Mouse (Mus musculus) hindbrain, embryonic 12.5 days (tissue): ENCODE data around the gene Tead2. TPM values are rescaled to one million over a fixed set of nuclear protein-coding genes. Genes with fewer than 3 reads are reported as not detected.

Experiments used
- ATAC-seq: fragments of 200-750 bp; cut with Nextera tagmentation; 2 replicates; pipeline ENCODE4 v1.8.0; 2017; ENCODE audit warnings: moderate TSS enrichment; ENCODE audit not compliant: low FRiP score
- H3K27ac ChIP-seq: fragments of 300-500 bp; sonication (generic); 2 replicates; pipeline ENCODE4 v1.5.1; 2016; ENCODE audit warnings: mild to moderate bottlenecking
- H3K27me3 ChIP-seq: fragments of 300-500 bp; sonication (generic); 2 replicates; pipeline ENCODE4 v1.6.1; 2016; ENCODE audit warnings: mild to moderate bottlenecking
- H3K36me3 ChIP-seq: fragments of 300-500 bp; sonication (generic); 2 replicates; pipeline ENCODE4 v1.6.1; 2016; ENCODE audit warnings: mild to moderate bottlenecking
- H3K4me1 ChIP-seq: fragments of 300-500 bp; sonication (generic); 2 replicates; pipeline ENCODE4 v1.6.1; 2016
- H3K4me2 ChIP-seq: fragments of 300-500 bp; sonication (generic); replicated peaks from 2 replicates; pipeline ENCODE4 v1.6.1; 2016; ENCODE audit warnings: mild to moderate bottlenecking
- H3K4me3 ChIP-seq: fragments of 300-500 bp; sonication (generic); 2 replicates; pipeline ENCODE4 v1.5.1; 2016; ENCODE audit warnings: mild to moderate bottlenecking
- H3K9ac ChIP-seq: fragments of 300-500 bp; sonication (generic); 2 replicates; pipeline ENCODE4 v1.6.1; 2016; ENCODE audit warnings: mild to moderate bottlenecking, moderate library complexity
- H3K9me3 ChIP-seq: fragments of 300-500 bp; sonication (generic); replicated peaks from 2 replicates; pipeline ENCODE4 v1.6.1; 2016; ENCODE audit warnings: mild to moderate bottlenecking
- WGBS: fragments of 180-500 bp; shearing (Covaris S2); methylation state at CpG from one replicate; pipeline ENCODE4 v1.1.7; 2016; 5-methylcytosine and 5-hydroxymethylcytosine counted together
- polyA plus RNA-seq: library from polyadenylated mRNA; unstranded; fragments of >200 nt; fragmentation: Nextera tagmentation; extraction: Ambion mirVana; gene quantifications from 2 replicates; pipeline ENCODE4 v1.2.1, GENCODE M21; 2016

The Tead2 gene
- polyA plus RNA-seq, 1 experiment from 2014 or later: 208 TPM

DNA sequence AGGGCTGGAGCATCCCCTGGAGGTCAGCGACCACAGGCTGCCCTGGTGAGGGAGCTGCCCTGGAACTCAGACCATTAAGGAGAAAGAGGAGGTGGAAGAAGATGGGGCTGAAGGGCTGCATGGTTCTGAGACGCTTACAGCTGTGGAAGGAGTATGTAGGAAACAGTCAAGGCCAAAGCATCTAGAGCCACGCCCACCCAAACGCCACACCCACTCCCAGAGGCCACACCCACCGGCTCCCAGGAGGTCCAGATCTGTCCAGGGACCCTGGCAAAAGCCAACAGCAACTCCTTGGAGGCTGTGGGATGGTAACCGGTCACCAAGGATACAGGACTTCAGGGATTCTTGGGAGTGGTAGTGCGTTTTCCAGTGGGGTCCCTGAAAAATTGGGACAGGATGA is 37.0 kb upstream of the Tead2 start:
- WGBS: 29% methylated on average over 7 of the region's 7 CpGs
- H3K4me3 ChIP-seq: no peak overlapping the region
- H3K9me3 ChIP-seq: no peaks in the 10 kb centered on the region
- H3K27ac ChIP-seq: no peak overlapping the region
- no peaks in the 10 kb centered on the region for H3K36me3 ChIP-seq
- peaks cover 30% of the 10 kb centered on the region for H3K4me1 ChIP-seq
- H3K27me3 ChIP-seq: peaks cover 98% of the 10 kb centered on the region
- no peak overlapping the region for H3K9ac ChIP-seq
- no peak for ATAC-seq
- no peak overlapping the region for H3K4me2 ChIP-seq

DNA sequence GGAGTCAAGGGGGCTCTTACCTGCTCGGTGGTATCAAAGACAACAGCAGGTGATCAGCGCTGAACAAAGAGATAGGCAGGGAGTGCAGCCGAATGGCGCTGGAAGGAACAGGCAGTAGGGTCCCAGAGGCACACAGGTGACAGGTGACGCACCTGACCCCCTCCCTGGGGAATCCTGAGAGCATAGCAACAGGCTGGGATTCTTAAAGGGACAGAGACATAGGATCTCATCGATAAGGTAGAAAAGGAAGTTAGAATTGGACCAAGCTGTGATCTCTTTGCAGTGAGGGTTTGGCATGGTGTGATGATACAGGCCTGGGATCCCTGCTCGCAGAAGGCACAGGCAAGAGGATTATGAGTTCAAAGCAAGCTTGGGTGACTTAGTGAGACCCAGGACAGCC is 36.1 kb upstream of the Tead2 start, which contains the start of gene Gfy:
Gene Gfy (minus strand): TSS at position 101 of the 400 bp plus-strand sequence.
- no peak within 1 kb of the TSS for H3K4me2 ChIP-seq
- H3K4me1 ChIP-seq: peaks cover 31% of the 10 kb centered on the region

DNA sequence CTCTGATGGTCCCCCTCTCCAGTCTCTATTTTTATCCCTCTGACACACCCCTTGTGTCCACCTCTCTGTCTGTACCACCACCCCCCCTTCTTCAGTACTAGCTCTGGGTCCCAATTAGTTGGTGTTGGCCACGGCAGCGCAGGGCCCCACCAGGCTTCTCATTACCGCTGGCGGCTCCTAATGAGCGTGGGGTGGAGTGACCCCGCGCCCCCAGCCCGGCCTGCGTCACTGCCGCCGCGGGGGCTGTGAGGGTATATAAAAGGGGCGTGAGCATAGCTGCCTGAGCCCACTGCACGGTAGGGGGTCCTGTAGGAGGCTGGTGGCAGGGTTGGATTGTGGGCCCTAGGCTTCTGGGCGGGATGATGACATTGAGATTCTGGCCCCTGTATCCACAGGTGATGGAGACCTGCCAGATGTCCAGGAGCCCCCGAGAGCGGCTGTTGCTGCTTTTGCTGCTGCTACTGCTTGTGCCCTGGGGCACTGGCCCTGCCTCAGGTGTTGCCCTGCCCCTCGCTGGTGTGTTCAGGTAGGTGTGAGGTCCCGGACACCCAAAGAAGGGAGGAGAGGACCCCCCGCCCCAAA is 34.6 kb upstream of the Tead2 start, which contains the start of gene Pth2:
Gene Pth2 (plus strand): TSS at position 100 of the 582 bp plus-strand sequence.
- 22% methylated on average over 20 of the region's 20 CpGs for WGBS
- no peak for ATAC-seq
- Histone ChIP-seq H3K27ac (no peak within 1 kb of the TSS), H3K4me3 (peak within 1 kb of the TSS; percentile 24), H3K9ac (peak within 1 kb of the TSS; percentile 35; the same call in 1 of the 2 replicates), H3K9me3 (no peaks in the 10 kb centered on the region), H3K27me3 (peaks cover 99% of the 10 kb centered on the region), H3K4me1 (peaks cover 28% of the 10 kb centered on the region), H3K36me3 (no peaks in the 10 kb centered on the region), H3K4me2 (peak within 1 kb of the TSS; percentile 51)

More for the DNA sequence above, 36.1 kb upstream of the Tead2 start, which contains the start of gene Gfy:
- Histone ChIP-seq H3K9me3 (no peaks in the 10 kb centered on the region), H3K4me3 (no peak within 1 kb of the TSS), H3K27me3 (peaks cover 100% of the 10 kb centered on the region), H3K9ac (no peak within 1 kb of the TSS), H3K27ac (no peak within 1 kb of the TSS), H3K36me3 (no peaks in the 10 kb centered on the region)
- WGBS: 26% methylated on average over 7 of the region's 7 CpGs
- no peak for ATAC-seq

DNA sequence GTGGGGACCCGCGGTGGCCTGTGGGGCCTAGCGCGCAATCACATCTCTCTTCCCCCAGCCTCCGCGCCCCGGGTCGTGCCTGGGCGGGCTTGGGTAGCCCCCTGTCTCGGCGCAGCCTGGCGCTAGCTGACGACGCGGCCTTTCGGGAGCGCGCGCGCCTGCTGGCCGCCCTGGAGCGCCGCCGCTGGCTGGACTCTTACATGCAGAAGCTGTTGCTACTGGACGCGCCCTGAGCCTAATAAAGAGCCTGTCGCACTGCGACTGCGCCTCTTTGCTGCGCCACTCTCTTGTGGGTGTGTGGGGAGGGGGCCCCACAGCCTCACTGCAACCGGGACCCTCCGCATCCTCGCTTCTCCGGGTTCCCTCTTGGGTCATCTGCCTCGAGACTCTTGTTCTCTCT is 34.0 kb upstream of the Tead2 start:
- Histone ChIP-seq H3K27ac (no peak overlapping the region), H3K9me3 (no peaks in the 10 kb centered on the region), H3K4me3 (peak overlapping the region; percentile 24), H3K4me1 (peaks cover 22% of the 10 kb centered on the region), H3K27me3 (peaks cover 98% of the 10 kb centered on the region), H3K36me3 (no peaks in the 10 kb centered on the region), H3K9ac (peak overlapping the region; percentile 35; the same call in 1 of the 2 replicates), H3K4me2 (peak overlapping the region; percentile 51)
- no peak for ATAC-seq
- 7% methylated on average over 32 of the region's 35 CpGs for WGBS

DNA sequence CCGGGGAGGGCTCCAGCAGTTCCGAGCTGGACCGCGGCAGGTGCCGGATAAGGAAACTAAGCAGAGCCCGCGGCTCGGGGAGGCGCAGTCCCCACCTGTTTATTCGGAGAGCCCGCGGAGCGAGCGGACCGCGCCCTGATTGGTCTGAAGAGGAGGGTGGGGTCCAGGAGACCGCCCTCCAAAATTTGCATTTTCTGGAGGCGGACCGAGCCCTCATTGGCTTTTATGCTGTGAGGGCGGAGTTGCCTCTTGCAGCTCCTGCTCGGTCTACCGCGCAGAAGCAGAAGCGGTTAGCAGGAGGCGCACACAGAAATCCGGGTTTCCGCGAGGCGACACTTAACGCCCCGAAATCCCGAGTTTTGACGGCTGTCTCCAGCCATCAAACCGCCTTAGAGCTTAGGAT is 33.4 kb upstream of the Tead2 start:
- ATAC-seq: peak; percentile 85
- WGBS: 1% methylated on average over 34 of the region's 34 CpGs
- peak overlapping the region; percentile 49; the same call in 1 of the 2 replicates for H3K9ac ChIP-seq

DNA sequence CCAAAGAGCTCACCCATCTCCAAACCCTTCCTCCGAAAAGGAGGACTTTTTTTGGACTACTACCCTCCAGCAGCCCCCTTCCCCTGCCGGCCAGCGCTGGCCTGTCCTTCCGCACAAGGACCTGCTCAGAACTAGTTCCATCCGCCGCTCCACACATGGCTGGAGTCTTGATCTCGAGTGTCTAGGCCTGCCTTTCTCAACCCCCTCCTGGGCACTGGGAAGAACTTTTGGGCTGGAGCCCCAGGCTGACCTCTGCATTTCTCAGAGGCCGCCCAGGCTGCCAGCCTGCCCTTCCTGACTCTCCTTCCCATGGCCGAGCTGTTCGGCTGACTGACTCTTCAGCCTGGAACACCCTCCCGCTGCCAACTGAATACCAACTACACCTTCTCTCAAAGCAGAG is 32.9 kb upstream of the Tead2 start:
- 17% methylated on average over 11 of the region's 11 CpGs for WGBS
- Histone ChIP-seq H3K9me3 (no peaks in the 10 kb centered on the region), H3K9ac (peak overlapping the region; percentile 49; the same call in 1 of the 2 replicates), H3K36me3 (no peaks in the 10 kb centered on the region), H3K4me2 (peak overlapping the region; percentile 51), H3K27me3 (peaks cover 94% of the 10 kb centered on the region), H3K27ac (no peak overlapping the region), H3K4me3 (peak overlapping the region; percentile 24), H3K4me1 (peaks cover 22% of the 10 kb centered on the region)
- ATAC-seq: no peak; the same call in 1 of the 2 replicates

More for the DNA sequence above, 33.4 kb upstream of the Tead2 start:
- Histone ChIP-seq H3K4me3 (peak overlapping the region; percentile 24), H3K4me1 (peaks cover 22% of the 10 kb centered on the region), H3K9me3 (no peaks in the 10 kb centered on the region), H3K4me2 (peak overlapping the region; percentile 51), H3K36me3 (no peaks in the 10 kb centered on the region), H3K27ac (no peak overlapping the region), H3K27me3 (peaks cover 98% of the 10 kb centered on the region)

DNA sequence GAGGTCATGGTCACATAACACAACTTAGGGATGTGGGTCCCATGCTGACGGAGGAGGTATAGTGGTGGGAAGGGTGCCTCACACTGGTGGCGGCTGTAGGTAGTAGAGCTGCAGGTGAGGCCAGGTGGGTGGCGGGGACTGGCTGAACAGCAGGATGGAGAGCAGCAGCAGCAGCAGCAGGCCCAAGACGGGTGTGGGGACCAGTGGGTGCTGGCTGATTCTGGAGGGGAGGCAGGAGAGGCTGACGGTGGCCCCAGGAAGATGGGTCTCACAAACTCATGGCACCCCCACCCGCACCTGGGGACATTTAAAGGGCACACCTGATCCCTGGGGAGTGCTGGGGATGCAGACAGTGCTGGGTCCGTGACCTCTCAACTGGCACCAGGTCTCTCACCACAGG is 31.9 kb upstream of the Tead2 start:
- H3K4me1 ChIP-seq: peaks cover 24% of the 10 kb centered on the region
- no peak for ATAC-seq
- H3K4me3 ChIP-seq: no peak overlapping the region
- no peaks in the 10 kb centered on the region for H3K36me3 ChIP-seq
- H3K9ac ChIP-seq: no peak overlapping the region
- 75% methylated on average over 7 of the region's 7 CpGs for WGBS
- no peak overlapping the region for H3K27ac ChIP-seq
- no peak overlapping the region for H3K4me2 ChIP-seq
- H3K9me3 ChIP-seq: no peaks in the 10 kb centered on the region
- H3K27me3 ChIP-seq: peaks cover 93% of the 10 kb centered on the region

DNA sequence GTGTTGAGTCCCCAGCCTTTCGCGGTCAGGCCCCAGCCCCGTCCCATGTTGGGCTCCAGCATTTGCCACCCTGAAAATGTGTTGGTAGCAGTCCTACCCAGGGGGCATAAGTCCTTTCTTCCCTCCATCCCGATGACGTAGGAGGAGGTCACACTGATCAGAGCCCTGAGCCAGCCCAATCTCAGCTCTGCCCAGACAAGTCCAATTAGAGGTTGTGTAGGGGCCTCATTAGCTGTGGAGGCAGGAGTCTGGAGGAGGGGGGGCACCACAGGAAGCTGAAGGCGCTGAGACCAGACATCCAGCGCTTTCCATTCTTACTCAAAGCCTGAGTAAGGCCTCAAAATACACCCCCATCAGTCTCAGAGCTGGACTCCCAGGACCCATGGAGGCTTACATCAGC is 29.6 kb upstream of the Tead2 start:
- Histone ChIP-seq H3K4me1 (peaks cover 22% of the 10 kb centered on the region), H3K9ac (no peak overlapping the region), H3K36me3 (no peaks in the 10 kb centered on the region), H3K27ac (no peak overlapping the region), H3K9me3 (no peaks in the 10 kb centered on the region), H3K4me2 (no peak overlapping the region), H3K27me3 (peaks cover 87% of the 10 kb centered on the region), H3K4me3 (no peak overlapping the region)
- ATAC-seq: no peak
- WGBS: 72% methylated on average over 7 of the region's 7 CpGs

DNA sequence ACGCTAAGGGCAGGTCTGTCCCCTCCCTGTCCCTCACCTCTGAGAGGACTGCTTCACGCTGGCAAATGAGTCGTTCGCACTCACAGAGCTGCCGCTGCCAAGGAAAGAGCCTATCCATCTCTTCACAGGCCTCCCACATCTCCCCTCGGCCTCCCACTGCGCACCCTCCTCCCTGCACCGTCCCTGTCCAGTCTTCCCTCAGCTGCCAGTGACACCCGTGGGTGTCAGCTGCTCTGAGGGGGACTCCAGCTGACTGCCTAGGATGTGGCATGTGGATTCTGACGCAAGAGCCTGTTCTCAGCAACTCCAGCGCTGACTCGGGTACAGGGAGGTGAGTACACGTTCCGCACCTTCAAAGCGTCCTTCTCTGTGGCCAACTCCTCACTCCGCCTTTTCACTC is 26.0 kb upstream of the Tead2 start:
- Histone ChIP-seq H3K36me3 (no peaks in the 10 kb centered on the region), H3K4me3 (no peak overlapping the region), H3K4me1 (peaks cover 14% of the 10 kb centered on the region), H3K4me2 (no peak overlapping the region), H3K27ac (no peak overlapping the region), H3K27me3 (peaks cover 59% of the 10 kb centered on the region), H3K9ac (no peak overlapping the region), H3K9me3 (no peaks in the 10 kb centered on the region)
- 56% methylated on average over 16 of the region's 16 CpGs for WGBS
- no peak for ATAC-seq

DNA sequence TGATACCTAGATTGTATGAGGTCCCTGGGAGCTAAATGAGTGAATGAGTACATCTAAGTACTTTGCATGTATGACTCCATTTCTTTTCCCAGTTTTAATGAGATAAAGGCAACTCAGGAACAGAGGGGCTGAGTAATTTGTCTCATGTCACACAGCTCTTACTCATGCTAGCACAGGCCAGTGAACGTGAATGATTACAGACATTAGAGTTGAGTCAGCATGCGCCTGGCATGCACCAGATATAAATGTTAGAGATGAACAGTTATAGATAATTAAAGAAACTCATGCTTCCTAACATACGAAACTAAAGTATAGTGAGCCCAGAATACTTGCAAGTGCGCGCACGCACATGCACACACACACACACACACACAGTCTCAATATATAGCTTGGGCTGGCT is 25.4 kb upstream of the Tead2 start:
- Histone ChIP-seq H3K4me1 (peaks cover 9% of the 10 kb centered on the region), H3K4me3 (no peak overlapping the region), H3K27ac (no peak overlapping the region), H3K9ac (no peak overlapping the region), H3K36me3 (no peaks in the 10 kb centered on the region), H3K4me2 (no peak overlapping the region), H3K27me3 (peaks cover 54% of the 10 kb centered on the region), H3K9me3 (no peaks in the 10 kb centered on the region)
- ATAC-seq: no peak
- 91% methylated on average over 6 of the region's 6 CpGs for WGBS

DNA sequence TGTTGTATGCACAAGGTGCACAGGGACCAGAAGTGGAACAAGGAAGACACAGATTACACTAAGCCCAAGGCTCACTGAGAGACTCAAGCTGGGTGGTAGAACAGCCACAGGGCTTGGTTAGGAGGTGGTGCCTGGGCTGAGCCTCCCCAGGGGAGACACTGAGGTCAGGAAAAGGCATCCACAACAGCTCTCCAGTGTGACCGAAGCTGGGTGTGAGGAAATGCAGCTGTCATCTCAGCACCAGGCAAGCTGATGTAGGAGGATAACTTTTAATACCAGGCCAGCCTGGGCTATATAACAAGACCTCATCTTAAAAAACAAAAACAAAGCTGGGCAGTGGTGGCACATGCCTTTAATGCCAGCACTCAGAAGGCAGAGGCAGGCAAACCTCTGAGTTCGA is 24.4 kb upstream of the Tead2 start:
- H3K27ac ChIP-seq: no peak overlapping the region
- H3K9me3 ChIP-seq: no peaks in the 10 kb centered on the region
- no peak for ATAC-seq
- H3K4me1 ChIP-seq: peaks cover 9% of the 10 kb centered on the region
- no peak overlapping the region for H3K9ac ChIP-seq
- H3K4me3 ChIP-seq: no peak overlapping the region
- H3K4me2 ChIP-seq: no peak overlapping the region
- 76% methylated on average over 2 of the region's 2 CpGs for WGBS
- no peaks in the 10 kb centered on the region for H3K36me3 ChIP-seq
- H3K27me3 ChIP-seq: peaks cover 46% of the 10 kb centered on the region

DNA sequence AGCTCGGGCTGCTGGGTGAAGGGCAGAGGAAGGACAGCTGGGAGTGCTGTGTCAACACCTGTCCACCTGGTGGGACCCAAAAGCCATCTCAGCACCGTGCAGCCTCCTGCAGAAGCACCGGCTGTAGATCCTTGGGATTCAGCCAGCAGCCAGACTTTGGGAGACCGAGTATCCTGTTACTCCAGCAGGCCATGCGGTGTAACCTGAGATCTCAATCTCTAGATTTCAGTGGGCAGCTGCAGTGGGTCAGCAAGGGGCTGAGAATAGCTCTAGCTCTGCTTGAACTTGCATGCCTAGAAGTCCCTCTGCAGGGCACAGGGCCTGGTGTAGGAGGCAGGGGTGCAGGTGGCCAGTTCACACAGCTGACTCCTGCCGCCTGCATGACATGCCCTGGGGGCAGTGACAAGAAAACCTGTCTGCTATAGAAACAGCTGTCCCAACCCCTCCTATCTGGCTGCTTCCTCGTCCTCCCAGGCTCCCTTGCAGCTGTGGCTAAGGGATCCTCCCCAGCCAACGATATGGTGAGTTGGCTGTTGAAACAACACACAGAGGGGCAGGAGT is 23.7 kb upstream of the Tead2 start:
- no peaks in the 10 kb centered on the region for H3K36me3 ChIP-seq
- H3K4me1 ChIP-seq: peaks cover 9% of the 10 kb centered on the region
- no peak overlapping the region for H3K27ac ChIP-seq
- no peak overlapping the region for H3K9ac ChIP-seq
- H3K4me2 ChIP-seq: no peak overlapping the region; the same call in 1 of the 2 replicates
- no peaks in the 10 kb centered on the region for H3K9me3 ChIP-seq
- H3K4me3 ChIP-seq: no peak overlapping the region
- peak; percentile 24; the same call in 1 of the 2 replicates for ATAC-seq
- 21% methylated on average over 8 of the region's 8 CpGs for WGBS
- H3K27me3 ChIP-seq: peaks cover 44% of the 10 kb centered on the region
